Mouse (Mus musculus): ENCODE measurements around the gene Nup153. TPM values are rescaled to one million over a fixed set of nuclear protein-coding genes. Genes with fewer than 3 reads are reported as not detected.

The Nup153 gene
- polyA plus RNA-seq, 1 experiment = 75.1 TPM

- no peak for DNase-seq (ENCODE audit: low read depth)
- no peak for TF ChIP-seq CTCF (IDR thresholded peaks at IDR 0.05; ENCODE audit: borderline replicate concordance, extremely low read depth, insufficient read depth, insufficient read length)
- TF ChIP-seq POLR2A (IDR thresholded peaks at IDR 0.05; ENCODE audit: borderline replicate concordance, extremely low read depth, insufficient read depth, insufficient read length, poor library complexity, severe bottlenecking) = no peak
These were observed 25.0 kb upstream of the Nup153 start for GRCm38 (mm10) chr13:46752566-46753229.

- no peak for DNase-seq (ENCODE audit: low read depth)
- TF ChIP-seq POLR2A (IDR thresholded peaks at IDR 0.05; ENCODE audit: borderline replicate concordance, extremely low read depth, insufficient read depth, insufficient read length, poor library complexity, severe bottlenecking) (no peak), CTCF (IDR thresholded peaks at IDR 0.05; ENCODE audit: borderline replicate concordance, extremely low read depth, insufficient read depth, insufficient read length) (no peak)
These were observed 20.6 kb upstream of the Nup153 start for GRCm38 (mm10) chr13:46748138-46748873.

- no peak for DNase-seq (ENCODE audit: low read depth)
- no peak for TF ChIP-seq POLR2A (IDR thresholded peaks at IDR 0.05; ENCODE audit: borderline replicate concordance, extremely low read depth, insufficient read depth, insufficient read length, poor library complexity, severe bottlenecking)
- no peak for TF ChIP-seq CTCF (IDR thresholded peaks at IDR 0.05; ENCODE audit: borderline replicate concordance, extremely low read depth, insufficient read depth, insufficient read length)
These were observed 16.1 kb upstream of the Nup153 start for GRCm38 (mm10) chr13:46743821-46744220.

- no peak for TF ChIP-seq CTCF (IDR thresholded peaks at IDR 0.05; ENCODE audit: borderline replicate concordance, extremely low read depth, insufficient read depth, insufficient read length)
- TF ChIP-seq POLR2A (IDR thresholded peaks at IDR 0.05; ENCODE audit: borderline replicate concordance, extremely low read depth, insufficient read depth, insufficient read length, poor library complexity, severe bottlenecking) = no peak
These were observed 14.6 kb upstream of the Nup153 start for GRCm38 (mm10) chr13:46742367-46742766.

GRCm38 (mm10) chr13:46739426-46739825 lies 11.7 kb upstream of the Nup153 start:
- no peak for DNase-seq (ENCODE audit: low read depth)
- TF ChIP-seq CTCF (IDR thresholded peaks at IDR 0.05; ENCODE audit: borderline replicate concordance, extremely low read depth, insufficient read depth, insufficient read length) = no peak
- TF ChIP-seq POLR2A (IDR thresholded peaks at IDR 0.05; ENCODE audit: borderline replicate concordance, extremely low read depth, insufficient read depth, insufficient read length, poor library complexity, severe bottlenecking) = no peak

More at GRCm38 (mm10) chr13:46742367-46742766, 14.6 kb upstream of the Nup153 start:
- DNase-seq (ENCODE audit: low read depth) = no peak

- no peak for DNase-seq (ENCODE audit: low read depth)
- TF ChIP-seq CTCF (IDR thresholded peaks at IDR 0.05; ENCODE audit: borderline replicate concordance, extremely low read depth, insufficient read depth, insufficient read length) (no peak), POLR2A (IDR thresholded peaks at IDR 0.05; ENCODE audit: borderline replicate concordance, extremely low read depth, insufficient read depth, insufficient read length, poor library complexity, severe bottlenecking) (no peak)
These were observed 9.7 kb upstream of the Nup153 start for GRCm38 (mm10) chr13:46737482-46737881.

- no peak for DNase-seq (ENCODE audit: low read depth)
- TF ChIP-seq POLR2A (IDR thresholded peaks at IDR 0.05; ENCODE audit: borderline replicate concordance, extremely low read depth, insufficient read depth, insufficient read length, poor library complexity, severe bottlenecking) (no peak), CTCF (IDR thresholded peaks at IDR 0.05; ENCODE audit: borderline replicate concordance, extremely low read depth, insufficient read depth, insufficient read length) (no peak)
These were observed 8.7 kb upstream of the Nup153 start for GRCm38 (mm10) chr13:46736479-46736865.

GRCm38 (mm10) chr13:46735808-46736478 lies 8.2 kb upstream of the Nup153 start:
- TF ChIP-seq POLR2A (IDR thresholded peaks at IDR 0.05; ENCODE audit: borderline replicate concordance, extremely low read depth, insufficient read depth, insufficient read length, poor library complexity, severe bottlenecking) = no peak
- peak; percentile 79 for DNase-seq (ENCODE audit: low read depth)

- no peak for DNase-seq (ENCODE audit: low read depth)
- no peak for TF ChIP-seq POLR2A (IDR thresholded peaks at IDR 0.05; ENCODE audit: borderline replicate concordance, extremely low read depth, insufficient read depth, insufficient read length, poor library complexity, severe bottlenecking)
- TF ChIP-seq CTCF (IDR thresholded peaks at IDR 0.05; ENCODE audit: borderline replicate concordance, extremely low read depth, insufficient read depth, insufficient read length) = no peak
These were observed 7.6 kb upstream of the Nup153 start for GRCm38 (mm10) chr13:46735219-46735807.

GRCm38 (mm10) chr13:46729998-46730397 lies 2.3 kb upstream of the Nup153 start:
- no peak for TF ChIP-seq POLR2A (IDR thresholded peaks at IDR 0.05; ENCODE audit: borderline replicate concordance, extremely low read depth, insufficient read depth, insufficient read length, poor library complexity, severe bottlenecking)
- no peak for TF ChIP-seq CTCF (IDR thresholded peaks at IDR 0.05; ENCODE audit: borderline replicate concordance, extremely low read depth, insufficient read depth, insufficient read length)
- no peak for DNase-seq (ENCODE audit: low read depth)

GRCm38 (mm10) chr13:46728411-46728810 lies 671 bp upstream of the Nup153 start:
- DNase-seq (ENCODE audit: low read depth) = no peak
- TF ChIP-seq POLR2A (IDR thresholded peaks at IDR 0.05; ENCODE audit: borderline replicate concordance, extremely low read depth, insufficient read depth, insufficient read length, poor library complexity, severe bottlenecking) (no peak), CTCF (IDR thresholded peaks at IDR 0.05; ENCODE audit: borderline replicate concordance, extremely low read depth, insufficient read depth, insufficient read length) (no peak)

Measured in brain, embryonic 14.5 days (tissue).